Mouse (Mus musculus): ENCODE measurements around the gene Akap1.
"Not testable (repeated sequence)": the region's sequence is repeated elsewhere in the genome, so short reads cannot be mapped to it uniquely, and the experiment has no call there.

GRCm38 (mm10) chr11:88895235-88895634, 30.8 kb upstream of the Akap1 start:
- TF ChIP-seq POLR2A (IDR thresholded peaks at IDR 0.05; ENCODE audit: low read depth, low read length); CTCF (IDR thresholded peaks at IDR 0.05; ENCODE audit: extremely low read depth, insufficient read depth, insufficient read length, insufficient replicate concordance): not testable (repeated sequence)
